Mouse (Mus musculus): ENCODE measurements at regions not wholly inside any gene's neighbourhood (a gene's known extent, or its start where the extent isn't known, plus 50 kb on each side); places are given as distances from the start of the nearest gene placed in this dataset.

- Histone ChIP-seq H3K4me1 (peaks cover 32% of the 10 kb centered on the region), H3K9ac (no peak overlapping the region), H3K4me2 (no peak overlapping the region), H3K36me3 (no peaks in the 10 kb centered on the region), H3K9me3 (no peaks in the 10 kb centered on the region), H3K27me3 (no peaks in the 10 kb centered on the region), H3K4me3 (no peak overlapping the region), H3K27ac (no peak overlapping the region)
- WGBS: 64% methylated on average over 3 of the region's 3 CpGs
- ATAC-seq (ENCODE audit: insufficient number of reproducible peaks, insufficient read depth, low FRiP score, low TSS enrichment, low read depth): no peak
Measured at GRCm38 (mm10) chr16:44625871-44626293, 67.2 kb upstream of the Boc start.

GRCm38 (mm10) chr16:44625108-44625616, 66.5 kb upstream of the Boc start:
- H3K27me3 ChIP-seq: no peaks in the 10 kb centered on the region
- ATAC-seq (ENCODE audit: insufficient number of reproducible peaks, insufficient read depth, low FRiP score, low TSS enrichment, low read depth): no peak
- H3K4me3 ChIP-seq: no peak overlapping the region
- H3K36me3 ChIP-seq: no peaks in the 10 kb centered on the region
- H3K9ac ChIP-seq: no peak overlapping the region
- H3K4me2 ChIP-seq: no peak overlapping the region
- peaks cover 32% of the 10 kb centered on the region for H3K4me1 ChIP-seq
- H3K9me3 ChIP-seq: no peaks in the 10 kb centered on the region
- WGBS: 56% methylated on average over 6 of the region's 6 CpGs
- H3K27ac ChIP-seq: 0 out of 2 replicates have a peak overlapping the region, but pooled peaks have one; percentile 33

GRCm38 (mm10) chr16:44621573-44621972, 62.9 kb upstream of the Boc start:
- H3K36me3 ChIP-seq: no peaks in the 10 kb centered on the region
- H3K9ac ChIP-seq: no peak overlapping the region
- H3K27me3 ChIP-seq: no peaks in the 10 kb centered on the region
- H3K4me3 ChIP-seq: no peak overlapping the region
- ATAC-seq (ENCODE audit: insufficient number of reproducible peaks, insufficient read depth, low FRiP score, low TSS enrichment, low read depth): no peak
- WGBS: 77% methylated on average over 5 of the region's 5 CpGs
- no peak overlapping the region for H3K27ac ChIP-seq
- H3K4me2 ChIP-seq: no peak overlapping the region
- no peaks in the 10 kb centered on the region for H3K9me3 ChIP-seq
- peaks cover 45% of the 10 kb centered on the region for H3K4me1 ChIP-seq

GRCm38 (mm10) chr16:44620536-44620935, 61.8 kb upstream of the Boc start:
- no peak overlapping the region for H3K27ac ChIP-seq
- H3K27me3 ChIP-seq: no peaks in the 10 kb centered on the region
- H3K9me3 ChIP-seq: no peaks in the 10 kb centered on the region
- WGBS: 92% methylated on average over 2 of the region's 2 CpGs
- peaks cover 50% of the 10 kb centered on the region for H3K4me1 ChIP-seq
- H3K9ac ChIP-seq: no peak overlapping the region
- H3K36me3 ChIP-seq: no peaks in the 10 kb centered on the region
- H3K4me2 ChIP-seq: no peak overlapping the region
- H3K4me3 ChIP-seq: no peak overlapping the region
- ATAC-seq (ENCODE audit: insufficient number of reproducible peaks, insufficient read depth, low FRiP score, low TSS enrichment, low read depth): no peak

GRCm38 (mm10) chr16:44619476-44620103, 60.9 kb upstream of the Boc start:
- no peak overlapping the region for H3K4me3 ChIP-seq
- peak overlapping the region; percentile 29; the same call in 1 of the 2 replicates for H3K27ac ChIP-seq
- ATAC-seq (ENCODE audit: insufficient number of reproducible peaks, insufficient read depth, low FRiP score, low TSS enrichment, low read depth): no peak
- 77% methylated on average over 4 of the region's 4 CpGs for WGBS
- no peaks in the 10 kb centered on the region for H3K27me3 ChIP-seq
- H3K9me3 ChIP-seq: no peaks in the 10 kb centered on the region
- no peak overlapping the region for H3K4me2 ChIP-seq
- no peak overlapping the region for H3K9ac ChIP-seq
- H3K36me3 ChIP-seq: no peaks in the 10 kb centered on the region
- peaks cover 50% of the 10 kb centered on the region for H3K4me1 ChIP-seq

- H3K4me3 ChIP-seq: no peak overlapping the region
- no peaks in the 10 kb centered on the region for H3K36me3 ChIP-seq
- 58% methylated on average over 6 of the region's 6 CpGs for WGBS
- no peak for ATAC-seq (ENCODE audit: insufficient number of reproducible peaks, insufficient read depth, low FRiP score, low TSS enrichment, low read depth)
- H3K4me1 ChIP-seq: peaks cover 61% of the 10 kb centered on the region
- H3K9me3 ChIP-seq: no peaks in the 10 kb centered on the region
- peak overlapping the region; percentile 47 for H3K4me2 ChIP-seq
- no peak overlapping the region for H3K9ac ChIP-seq
- H3K27ac ChIP-seq: peak overlapping the region; percentile 92
- no peaks in the 10 kb centered on the region for H3K27me3 ChIP-seq
Measured at GRCm38 (mm10) chr16:44617041-44617440, 58.3 kb upstream of the Boc start.

GRCm38 (mm10) chr16:44616376-44616775, 57.7 kb upstream of the Boc start:
- no peaks in the 10 kb centered on the region for H3K36me3 ChIP-seq
- H3K27ac ChIP-seq: peak overlapping the region; percentile 92
- H3K9ac ChIP-seq: peak overlapping the region; percentile 49; the same call in 1 of the 2 replicates
- H3K27me3 ChIP-seq: no peaks in the 10 kb centered on the region
- peak; percentile 91 for ATAC-seq (ENCODE audit: insufficient number of reproducible peaks, insufficient read depth, low FRiP score, low TSS enrichment, low read depth)
- 0 out of 2 replicates have a peak overlapping the region, but pooled peaks have one; percentile 14 for H3K4me3 ChIP-seq
- WGBS: 3% methylated on average over 5 of the region's 5 CpGs
- H3K9me3 ChIP-seq: no peaks in the 10 kb centered on the region
- H3K4me1 ChIP-seq: peaks cover 63% of the 10 kb centered on the region
- peak overlapping the region; percentile 47 for H3K4me2 ChIP-seq

- peak; percentile 79 for ATAC-seq (ENCODE audit: insufficient number of reproducible peaks, insufficient read depth, low FRiP score, low TSS enrichment, low read depth)
- H3K27me3 ChIP-seq: no peaks in the 10 kb centered on the region
- H3K4me3 ChIP-seq: no peak overlapping the region
- H3K4me2 ChIP-seq: peak overlapping the region; percentile 47
- peak overlapping the region; percentile 49; the same call in 1 of the 2 replicates for H3K9ac ChIP-seq
- WGBS: 6% methylated on average over 3 of the region's 3 CpGs
- no peaks in the 10 kb centered on the region for H3K9me3 ChIP-seq
- H3K4me1 ChIP-seq: peaks cover 65% of the 10 kb centered on the region
- H3K27ac ChIP-seq: peak overlapping the region; percentile 92
- H3K36me3 ChIP-seq: no peaks in the 10 kb centered on the region
Measured at GRCm38 (mm10) chr16:44615878-44616206, 57.1 kb upstream of the Boc start.

- 28% methylated on average over 9 of the region's 9 CpGs for WGBS
- H3K4me2 ChIP-seq: peak overlapping the region; percentile 47
- peak; percentile 26; the same call in 1 of the 2 replicates for ATAC-seq (ENCODE audit: insufficient number of reproducible peaks, insufficient read depth, low FRiP score, low TSS enrichment, low read depth)
- H3K9ac ChIP-seq: no peak overlapping the region
- no peaks in the 10 kb centered on the region for H3K27me3 ChIP-seq
- H3K36me3 ChIP-seq: no peaks in the 10 kb centered on the region
- H3K27ac ChIP-seq: peak overlapping the region; percentile 92
- H3K4me3 ChIP-seq: no peak overlapping the region
- H3K9me3 ChIP-seq: no peaks in the 10 kb centered on the region
- peaks cover 61% of the 10 kb centered on the region for H3K4me1 ChIP-seq
Measured at GRCm38 (mm10) chr16:44615172-44615877, 56.6 kb upstream of the Boc start.

- no peak overlapping the region for H3K4me2 ChIP-seq
- no peak for ATAC-seq (ENCODE audit: insufficient number of reproducible peaks, insufficient read depth, low FRiP score, low TSS enrichment, low read depth)
- 86% methylated on average over 5 of the region's 5 CpGs for WGBS
- H3K27ac ChIP-seq: peak overlapping the region; percentile 64
- H3K4me1 ChIP-seq: peaks cover 60% of the 10 kb centered on the region
- no peaks in the 10 kb centered on the region for H3K27me3 ChIP-seq
- H3K9me3 ChIP-seq: no peaks in the 10 kb centered on the region
- H3K9ac ChIP-seq: no peak overlapping the region
- H3K4me3 ChIP-seq: no peak overlapping the region
- no peaks in the 10 kb centered on the region for H3K36me3 ChIP-seq
Measured at GRCm38 (mm10) chr16:44614235-44614634, 55.5 kb upstream of the Boc start.

- Histone ChIP-seq H3K9ac (no peak overlapping the region), H3K4me1 (peaks cover 49% of the 10 kb centered on the region), H3K9me3 (no peaks in the 10 kb centered on the region), H3K4me3 (no peak overlapping the region), H3K27ac (no peak overlapping the region), H3K4me2 (no peak overlapping the region), H3K36me3 (no peaks in the 10 kb centered on the region), H3K27me3 (no peaks in the 10 kb centered on the region)
- no peak for ATAC-seq (ENCODE audit: insufficient number of reproducible peaks, insufficient read depth, low FRiP score, low TSS enrichment, low read depth)
- WGBS: 66% methylated on average over 5 of the region's 5 CpGs
Measured at GRCm38 (mm10) chr16:44612676-44613075, 54.0 kb upstream of the Boc start.

- Histone ChIP-seq H3K4me1 (peaks cover 38% of the 10 kb centered on the region), H3K4me2 (no peak overlapping the region), H3K27ac (no peak overlapping the region), H3K9me3 (no peaks in the 10 kb centered on the region), H3K36me3 (no peaks in the 10 kb centered on the region), H3K27me3 (no peaks in the 10 kb centered on the region), H3K9ac (no peak overlapping the region), H3K4me3 (no peak overlapping the region)
- no peak for ATAC-seq (ENCODE audit: insufficient number of reproducible peaks, insufficient read depth, low FRiP score, low TSS enrichment, low read depth)
- 66% methylated on average over 6 of the region's 6 CpGs for WGBS
Measured at GRCm38 (mm10) chr16:44611525-44611924, 52.8 kb upstream of the Boc start.
